ENCODE assay signal across 34 mouse cellular contexts in genomic region chr12:57138937-57139336, GRCm38 (mm10). TPM values are rescaled to one million over a fixed set of nuclear protein-coding genes. Genes with fewer than 3 reads are reported as not detected.
A peak's percentile ranks its signal among the peaks of the same experiment; 100 is the strongest.
DNase-seq lines count a peak whose midpoint lies in the region; ATAC-seq lines count a peak whose summit lies in the region.
"Had no signal": no experiment of that assay in that cellular context is flagged by ENCODE, and none has a peak within 500 bp of the region (broad histone marks: within the 10 kb centered on the region; RNA-seq: fewer than 3 reads in every experiment).

No protein-coding gene starts in this region.

- no peaks in the 10 kb centered on the region for H3K36me3 ChIP-seq in forebrain, embryonic 13.5 days (ENCODE audit: poor library complexity, severe bottlenecking)
- no peaks in the 10 kb centered on the region for H3K36me3 ChIP-seq in forebrain, embryonic 10.5 days (replicated peaks)
- no peaks in the 10 kb centered on the region for H3K36me3 ChIP-seq in embryonic facial prominence, embryonic 12.5 days
- H3K36me3 ChIP-seq: hindbrain, embryonic 15.5 days; kidney, embryonic 15.5 days had no signal

- H3K27me3 ChIP-seq in forebrain, embryonic 13.5 days, result no peaks in the 10 kb centered on the region
- H3K27me3 ChIP-seq in forebrain, embryonic 10.5 days (ENCODE audit: poor library complexity, severe bottlenecking), result no peaks in the 10 kb centered on the region
- H3K27me3 ChIP-seq in embryonic facial prominence, embryonic 12.5 days, result no peaks in the 10 kb centered on the region
- H3K27me3 ChIP-seq: hindbrain, embryonic 15.5 days; kidney, embryonic 15.5 days had no signal

- 55% methylated on average over 1 of the region's 1 CpGs for WGBS in forebrain, embryonic 13.5 days
- 74% methylated on average over 1 of the region's 1 CpGs for WGBS in forebrain, embryonic 10.5 days
- 8% methylated on average over 1 of the region's 1 CpGs for WGBS in embryonic facial prominence, embryonic 12.5 days

- intact Hi-C loops in left cerebral cortex, postnatal 25 days (cut with DNase I), result no loop called here

- H3K4me1 ChIP-seq in forebrain, embryonic 13.5 days, result no peaks in the 10 kb centered on the region
- peaks cover 9% of the 10 kb centered on the region for H3K4me1 ChIP-seq in forebrain, embryonic 10.5 days
- H3K4me1 ChIP-seq in embryonic facial prominence, embryonic 12.5 days, result peaks cover 12% of the 10 kb centered on the region
- H3K4me1 ChIP-seq: hindbrain, embryonic 15.5 days; kidney, embryonic 15.5 days had no signal

- no peak overlapping the region for H3K9ac ChIP-seq in forebrain, embryonic 13.5 days
- H3K9ac ChIP-seq in embryonic facial prominence, embryonic 12.5 days, result no peak overlapping the region
- H3K9ac ChIP-seq: hindbrain, embryonic 15.5 days; kidney, embryonic 15.5 days; liver, embryonic 14.5 days had no signal

- H3K4me2 ChIP-seq in forebrain, embryonic 13.5 days, result no peak overlapping the region
- H3K4me2 ChIP-seq in embryonic facial prominence, embryonic 12.5 days (replicated peaks), result no peak overlapping the region
- H3K4me2 ChIP-seq: heart, embryonic 11.5 days; hindbrain, embryonic 15.5 days; kidney, embryonic 15.5 days had no signal

- no peak for DNase-seq in forebrain, embryonic 10.5 days (ENCODE audit: extremely low spot score, low spot score)
- DNase-seq in Muller cell, postnatal 12 days (ENCODE audit: inconsistent ontology term), result peak; percentile 58
- DNase-seq in forelimb bud, embryonic 11.5 days (ENCODE audit: low read depth, low spot score), result peak; percentile 39
- DNase-seq in left cerebral cortex, postnatal 25 days (ENCODE audit: low spot score in 2 of 2), result no peak
- DNase-seq in urinary bladder, postnatal 25 days (ENCODE audit: low spot score), result no peak
- no peak for DNase-seq in layer of hippocampus, postnatal 10 days (ENCODE audit: low spot score in 2 of 2)
- DNase-seq: adrenal gland, postnatal 10 days; cerebellum, adult 11 months; cerebellum, adult 9-10 months; cerebellum, postnatal 36 days; embryo, embryonic 11 days; gastrocnemius, postnatal 14 days; heart, postnatal 4 days; kidney, adult 11 months; kidney, postnatal 25 days; left cerebral cortex, postnatal 4 days; liver; lung, adult 2 months; lung, postnatal 10 days; right cerebral cortex, postnatal 4 days; thymus, adult 18-20 months; thymus, postnatal 25 days had no signal

- no peak overlapping the region for H3K4me3 ChIP-seq in forebrain, embryonic 13.5 days
- H3K4me3 ChIP-seq in forebrain, embryonic 10.5 days, result no peak overlapping the region
- H3K4me3 ChIP-seq in embryonic facial prominence, embryonic 12.5 days, result no peak overlapping the region
- H3K4me3 ChIP-seq: hindbrain, embryonic 15.5 days; kidney, embryonic 15.5 days; left cerebral cortex, adult 2 months had no signal

- no peaks in the 10 kb centered on the region for H3K9me3 ChIP-seq in forebrain, embryonic 13.5 days (replicated peaks)
- H3K9me3 ChIP-seq in forebrain, embryonic 10.5 days, result no peaks in the 10 kb centered on the region
- no peaks in the 10 kb centered on the region for H3K9me3 ChIP-seq in embryonic facial prominence, embryonic 12.5 days
- H3K9me3 ChIP-seq: G1E; hindbrain, embryonic 15.5 days; kidney, embryonic 15.5 days had no signal

- ATAC-seq in forebrain, embryonic 13.5 days, result peak; percentile 57; the same call in 1 of the 2 replicates
- no peak for ATAC-seq in embryonic facial prominence, embryonic 12.5 days (ENCODE audit: insufficient number of reproducible peaks, insufficient read depth, low FRiP score, low TSS enrichment)
- ATAC-seq: inflammation-experienced regulatory T-cells, adult 6 months; Patski had no signal

- H3K27ac ChIP-seq in forebrain, embryonic 13.5 days, result no peak overlapping the region
- H3K27ac ChIP-seq in forebrain, embryonic 10.5 days, result no peak overlapping the region
- H3K27ac ChIP-seq in embryonic facial prominence, embryonic 12.5 days, result peak overlapping the region; percentile 64
- H3K27ac ChIP-seq: hindbrain, embryonic 15.5 days; kidney, embryonic 15.5 days; left cerebral cortex, adult 2 months; liver, embryonic 14.5 days; macrophage; stomach, postnatal 0 days had no signal

RNA-seq across cellular contexts. Expression of gene Slc25a21, which starts 58.3 kb away (rescaled TPM):
- polyA plus RNA-seq in forebrain, embryonic 13.5 days (2015; fragmentation: Nextera tagmentation; extraction: Ambion mirVana), result 0.31 and 0.42 TPM in 2 replicates
- polyA plus RNA-seq in forebrain, embryonic 10.5 days (2016; fragmentation: Nextera tagmentation; extraction: Ambion mirVana), result 3.9 and 5.1 TPM in 2 replicates
- 0.90 and 1.1 TPM in 2 replicates for polyA plus RNA-seq in embryonic facial prominence, embryonic 12.5 days (2016; fragmentation: Nextera tagmentation; extraction: Ambion mirVana)
- total RNA-seq in left cerebral cortex, postnatal 25 days (2021), result 1 to 10 TPM in 1 of 2 experiments, under 1 TPM in 1; 0.87 to 1.4 TPM
- total RNA-seq in layer of hippocampus, postnatal 10 days (2021), result under 1 TPM; 0.38 to 0.53 TPM
- polyA plus RNA-seq: inflammation-experienced regulatory T-cells, adult 6 months; macrophage had no signal

Comparison
In these comparisons a context has a peak if more than half of its experiments do, and no peak if none do; other contexts are left out.
1. DNase-seq: peak in Muller cell, postnatal 12 days (single experiment) and forelimb bud, embryonic 11.5 days (single experiment); none in forebrain, embryonic 10.5 days (single experiment), left cerebral cortex, postnatal 25 days (0 of 2), urinary bladder, postnatal 25 days (single experiment) and layer of hippocampus, postnatal 10 days (0 of 2).